Mouse (Mus musculus) kidney, postnatal 0 days (tissue): ENCODE measurements around the gene AI464131. TPM values are rescaled to one million over a fixed set of nuclear protein-coding genes. Genes with fewer than 3 reads are reported as not detected.

Source experiments
- ATAC-seq: fragments of 200-750 bp; cut with Nextera tagmentation; replicated peaks from 2 replicates; pipeline ENCODE4 v1.8.0; 2017; ENCODE audit warnings: low read depth, moderate number of reproducible peaks, moderate TSS enrichment, moderate library complexity; ENCODE audit not compliant: low FRiP score
- DNase-seq: peaks from one replicate; pipeline ENCODE4 v3.0.0-alpha.2; 2016; ENCODE audit warnings: low spot score
- H3K27ac ChIP-seq: fragments of 300-500 bp; sonication (generic); 2 replicates; pipeline ENCODE4 v1.5.1; 2014; ENCODE audit warnings: mild to moderate bottlenecking
- H3K27me3 ChIP-seq: fragments of 300-500 bp; sonication (generic); 2 replicates; pipeline ENCODE4 v1.6.1; 2014; ENCODE audit warnings: low read length, mixed read lengths; ENCODE audit not compliant: insufficient read depth
- H3K36me3 ChIP-seq: fragments of 300-500 bp; sonication (generic); 2 replicates; pipeline ENCODE4 v1.6.1; 2014; ENCODE audit warnings: low read length, mixed read lengths; ENCODE audit not compliant: insufficient read depth
- H3K4me1 ChIP-seq: fragments of 300-500 bp; sonication (generic); replicated peaks from 2 replicates; pipeline ENCODE4 v1.6.1; 2014; ENCODE audit warnings: antibody characterized with exemption, low read length, mixed read lengths; ENCODE audit not compliant: insufficient read depth
- H3K4me2 ChIP-seq: fragments of 300-500 bp; sonication (generic); 2 replicates; pipeline ENCODE4 v1.6.1; 2014; ENCODE audit warnings: mild to moderate bottlenecking, low read length, moderate library complexity, mixed read lengths
- H3K4me3 ChIP-seq: fragments of 300-500 bp; sonication (generic); replicated peaks from 2 replicates; pipeline ENCODE4 v1.5.1; 2014; ENCODE audit warnings: low read depth, low read length
- H3K9ac ChIP-seq: fragments of 300-500 bp; sonication (generic); 2 replicates; pipeline ENCODE4 v1.6.1; 2014; ENCODE audit warnings: low read depth, low read length
- H3K9me3 ChIP-seq: fragments of 300-500 bp; sonication (generic); replicated peaks from 2 replicates; pipeline ENCODE4 v1.6.1; 2016; ENCODE audit warnings: low read length, inconsistent platforms, mixed read lengths
- CTCF ChIP-seq: IDR thresholded peaks from 2 replicates; pipeline ENCODE4 v1.5.1; 2016; ENCODE audit warnings: antibody characterized with exemption, low read depth, mild to moderate bottlenecking, moderate library complexity
- WGBS: fragments of 180-500 bp; shearing (Covaris S2); extraction: QIAGEN DNeasy Blood & Tissue Kit; methylation state at CpG from one replicate; pipeline ENCODE4 v1.1.7; 2014; 5-methylcytosine and 5-hydroxymethylcytosine counted together
- polyA plus RNA-seq: library from polyadenylated mRNA; unstranded; fragments of >200 nt; fragmentation: Nextera tagmentation; extraction: Ambion mirVana; gene quantifications from 2 replicates; pipeline ENCODE4 v1.2.1, GENCODE M21; 2015

The AI464131 gene
- polyA plus RNA-seq, 1 experiment from 2014 or later, result 5.3 TPM

GRCm38 (mm10) chr4:41527996-41528395 lies 25.1 kb upstream of the AI464131 start:
- no peak for TF ChIP-seq CTCF
- 5% methylated on average over 8 of the region's 8 CpGs for WGBS
- Histone ChIP-seq H3K4me2 (no peak overlapping the region), H3K36me3 (no peaks in the 10 kb centered on the region), H3K27ac (no peak overlapping the region), H3K27me3 (no peaks in the 10 kb centered on the region), H3K4me3 (no peak overlapping the region), H3K4me1 (no peaks in the 10 kb centered on the region), H3K9ac (no peak overlapping the region), H3K9me3 (no peaks in the 10 kb centered on the region)
- ATAC-seq, result no peak
- peak; percentile 55 for DNase-seq

GRCm38 (mm10) chr4:41527076-41527475 lies 24.2 kb upstream of the AI464131 start:
- Histone ChIP-seq H3K27ac (no peak overlapping the region), H3K9me3 (no peaks in the 10 kb centered on the region), H3K4me2 (no peak overlapping the region), H3K27me3 (no peaks in the 10 kb centered on the region), H3K4me3 (no peak overlapping the region), H3K36me3 (no peaks in the 10 kb centered on the region), H3K4me1 (no peaks in the 10 kb centered on the region), H3K9ac (no peak overlapping the region)
- ATAC-seq (no peak), DNase-seq (no peak)
- no peak for TF ChIP-seq CTCF
- WGBS, result 28% methylated on average over 13 of the region's 13 CpGs

GRCm38 (mm10) chr4:41526553-41526952 lies 23.7 kb upstream of the AI464131 start:
- Histone ChIP-seq H3K9me3 (no peaks in the 10 kb centered on the region), H3K4me2 (no peak overlapping the region), H3K4me3 (no peak overlapping the region), H3K27me3 (no peaks in the 10 kb centered on the region), H3K27ac (no peak overlapping the region), H3K4me1 (no peaks in the 10 kb centered on the region), H3K9ac (no peak overlapping the region), H3K36me3 (no peaks in the 10 kb centered on the region)
- no peak for DNase-seq
- no peak for TF ChIP-seq CTCF
- WGBS, result 51% methylated on average over 7 of the region's 7 CpGs
- no peak for ATAC-seq

GRCm38 (mm10) chr4:41524829-41525228 lies 22.0 kb upstream of the AI464131 start:
- Histone ChIP-seq H3K4me3 (no peak overlapping the region), H3K9ac (no peak overlapping the region), H3K27ac (no peak overlapping the region), H3K4me1 (no peaks in the 10 kb centered on the region), H3K36me3 (no peaks in the 10 kb centered on the region), H3K27me3 (no peaks in the 10 kb centered on the region), H3K9me3 (no peaks in the 10 kb centered on the region), H3K4me2 (no peak overlapping the region)
- ATAC-seq, result no peak
- TF ChIP-seq CTCF, result no peak
- no peak for DNase-seq
- 73% methylated on average over 9 of the region's 9 CpGs for WGBS

GRCm38 (mm10) chr4:41523839-41524238 lies 21.0 kb upstream of the AI464131 start:
- no peak for ATAC-seq
- Histone ChIP-seq H3K4me2 (no peak overlapping the region), H3K27ac (no peak overlapping the region), H3K9ac (no peak overlapping the region), H3K27me3 (no peaks in the 10 kb centered on the region), H3K4me1 (no peaks in the 10 kb centered on the region), H3K36me3 (no peaks in the 10 kb centered on the region), H3K9me3 (no peaks in the 10 kb centered on the region), H3K4me3 (no peak overlapping the region)
- no peak for TF ChIP-seq CTCF
- WGBS, result 76% methylated on average over 7 of the region's 7 CpGs
- DNase-seq, result no peak

- H3K9me3 ChIP-seq, result no peaks in the 10 kb centered on the region
- H3K4me3 ChIP-seq, result no peak overlapping the region
- no peaks in the 10 kb centered on the region for H3K4me1 ChIP-seq
- no peak overlapping the region for H3K27ac ChIP-seq
- WGBS, result 34% methylated on average over 5 of the region's 5 CpGs
- no peaks in the 10 kb centered on the region for H3K27me3 ChIP-seq
- TF ChIP-seq CTCF, result peak; percentile 84
- H3K36me3 ChIP-seq, result no peaks in the 10 kb centered on the region
- DNase-seq, result peak; percentile 56
- no peak overlapping the region for H3K9ac ChIP-seq
- no peak for ATAC-seq
- H3K4me2 ChIP-seq, result no peak overlapping the region
Observed at GRCm38 (mm10) chr4:41522788-41523187, 19.9 kb upstream of the AI464131 start.

- Histone ChIP-seq H3K4me3 (no peak overlapping the region), H3K9ac (no peak overlapping the region), H3K9me3 (no peaks in the 10 kb centered on the region), H3K4me1 (no peaks in the 10 kb centered on the region), H3K27me3 (no peaks in the 10 kb centered on the region), H3K4me2 (no peak overlapping the region), H3K36me3 (no peaks in the 10 kb centered on the region), H3K27ac (no peak overlapping the region)
- no peak for ATAC-seq
- WGBS, result 47% methylated on average over 6 of the region's 6 CpGs
- TF ChIP-seq CTCF, result no peak
- no peak for DNase-seq
Observed at GRCm38 (mm10) chr4:41522136-41522535, 19.3 kb upstream of the AI464131 start.
